Mouse (Mus musculus) colon, adult 2 months (tissue): ENCODE measurements around the gene Olfr1262. TPM values are rescaled to one million over a fixed set of nuclear protein-coding genes. Genes with fewer than 3 reads are reported as not detected.

ENCODE experiments used
- polyA plus RNA-seq: library from polyadenylated mRNA; depleted of rRNA; stranded (reverse); fragments of >200 nt; gene quantifications from 2 replicates; pipeline ENCODE4 v1.2.3, GENCODE M21; 2012; rRNA removed

Olfr1262 gene
- polyA plus RNA-seq, result not detected in 2 replicates

GRCm38 (mm10) chr2:89999845-90000244, at the start of gene Olfr1262:
Olfr1262 (plus strand) TSS chr2:90000145.

DNA sequence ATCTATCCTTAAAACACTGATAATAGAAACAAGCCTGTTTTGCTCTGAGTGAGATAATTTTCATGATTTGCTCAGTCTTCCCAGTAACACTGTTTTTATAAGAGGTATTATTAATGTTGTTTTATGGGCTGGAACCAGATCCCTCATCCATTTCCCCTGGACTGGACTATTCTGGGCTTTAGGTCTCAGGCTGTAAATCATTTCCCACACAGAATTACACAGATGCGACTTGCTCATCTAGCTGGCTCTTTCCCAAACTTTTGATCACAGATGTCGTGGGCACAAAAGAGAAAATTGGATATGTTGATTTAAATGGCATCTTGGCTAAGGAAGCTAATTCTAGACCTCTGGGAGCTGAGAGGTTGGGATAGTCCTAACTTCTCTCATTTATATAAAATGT, 25.8 kb upstream of the Olfr1262 start, which contains the start of gene Olfr1260:
Olfr1260 (plus strand) TSS at position 157 of the 400 bp plus-strand sequence.

DNA sequence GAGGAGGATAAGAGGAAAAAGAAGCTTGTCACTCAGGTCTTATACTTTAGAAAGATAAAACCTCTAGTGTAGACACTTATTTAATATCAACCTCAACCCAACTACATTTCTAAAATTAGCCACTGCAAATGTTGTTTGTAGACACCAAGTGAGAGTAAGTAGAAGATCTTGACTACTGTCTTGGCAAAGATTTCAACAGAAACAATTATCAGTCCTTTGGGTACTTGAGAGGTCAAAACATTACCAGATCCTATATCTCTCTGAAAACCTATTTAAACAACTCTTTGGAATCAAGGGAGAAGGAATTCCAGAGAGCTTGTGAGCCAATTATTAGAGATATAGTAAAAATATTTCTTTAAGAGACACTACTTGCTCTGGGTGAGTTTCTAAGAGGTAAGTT, 9.0 kb upstream of the Olfr1262 start, which contains the start of gene Olfr1261:
Olfr1261 (plus strand) TSS at position 301 of the 400 bp plus-strand sequence.

DNA sequence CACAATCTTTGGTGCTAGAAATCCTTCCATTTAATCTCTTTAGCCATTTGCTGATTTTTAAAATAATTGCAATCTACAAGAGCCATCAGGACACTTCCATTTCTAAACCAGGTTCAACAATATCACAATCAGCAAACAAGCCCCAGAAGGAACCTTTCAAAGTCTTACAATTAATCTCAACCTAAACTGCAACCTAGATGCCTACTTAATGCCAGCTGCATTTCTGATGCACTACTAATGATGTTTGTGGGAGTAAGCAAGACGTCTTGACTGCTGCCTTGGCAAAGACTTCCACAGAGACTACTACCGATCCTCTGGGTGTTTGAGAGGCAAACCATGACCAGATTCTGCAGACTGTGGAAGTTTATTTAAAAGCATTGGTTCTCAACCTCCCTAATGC, 11.9 kb downstream of the Olfr1262 start, which contains the start of gene Olfr1263:
Olfr1263 (plus strand) TSS at position 301 of the 400 bp plus-strand sequence.

GRCm38 (mm10) chr2:90025477-90025876, 25.5 kb downstream of the Olfr1262 start, which contains the start of gene Olfr1264:
Olfr1264 (minus strand) TSS chr2:90025577.

DNA sequence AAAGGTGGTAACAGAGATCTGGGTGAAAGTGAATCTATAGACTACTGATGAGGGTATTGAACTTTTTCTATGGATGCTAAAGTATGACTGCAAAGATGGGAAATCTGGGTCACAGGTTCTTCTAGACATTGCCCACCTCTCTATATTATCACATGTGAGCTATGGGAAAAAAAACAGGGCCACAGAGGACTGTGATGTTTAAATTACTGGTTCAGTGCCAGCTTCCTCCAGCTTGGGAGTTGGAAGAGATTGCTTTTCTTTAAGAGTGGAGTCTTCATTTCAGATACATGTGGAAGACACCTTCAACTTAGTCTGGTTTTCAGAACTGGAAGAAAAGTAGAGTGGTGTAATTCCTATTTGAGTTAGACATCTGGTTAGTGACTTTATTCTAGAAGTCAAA, 35.1 kb downstream of the Olfr1262 start, which contains the start of gene Olfr1265:
Olfr1265 (plus strand) TSS at position 301 of the 400 bp plus-strand sequence.

Other genes starting within 250 kb of the Olfr1262 start
- not detected in 2 replicates for gene Olfr1253, start 243.1 kb upstream of the Olfr1262 start, polyA plus RNA-seq
- not detected in 2 replicates for gene Olfr1254, start 206.5 kb upstream of the Olfr1262 start, polyA plus RNA-seq
- gene Olfr1255, start 188.1 kb upstream of the Olfr1262 start, polyA plus RNA-seq, result not detected in 2 replicates
- not detected in 2 replicates for gene Olfr1256, start 158.6 kb upstream of the Olfr1262 start, polyA plus RNA-seq
- not detected in 2 replicates for gene Olfr48, start 151.9 kb upstream of the Olfr1262 start, polyA plus RNA-seq
- gene Olfr1257, start 121.7 kb upstream of the Olfr1262 start, polyA plus RNA-seq, result not detected in 2 replicates
- not detected in 2 replicates for gene Olfr1258, start 72.8 kb upstream of the Olfr1262 start, polyA plus RNA-seq
- gene Olfr1259, start 51.5 kb upstream of the Olfr1262 start, polyA plus RNA-seq, result not detected in 2 replicates
- gene Olfr1260, start 25.8 kb upstream of the Olfr1262 start, polyA plus RNA-seq, result not detected in 2 replicates
- not detected in 2 replicates for gene Olfr1261, start 8.9 kb upstream of the Olfr1262 start, polyA plus RNA-seq
- not detected in 2 replicates for gene Olfr1263, start 12.0 kb downstream of the Olfr1262 start, polyA plus RNA-seq
- not detected in 2 replicates for gene Olfr1264, start 25.4 kb downstream of the Olfr1262 start, polyA plus RNA-seq
- gene Olfr1265, start 35.2 kb downstream of the Olfr1262 start, polyA plus RNA-seq, result not detected in 2 replicates
- gene Olfr140, start 63.4 kb downstream of the Olfr1262 start, polyA plus RNA-seq, result not detected in 2 replicates
- gene Olfr1269, start 121.3 kb downstream of the Olfr1262 start, polyA plus RNA-seq, result not detected in 2 replicates
- not detected in 2 replicates for gene Olfr32, start 142.2 kb downstream of the Olfr1262 start, polyA plus RNA-seq
- gene Olfr1270, start 152.9 kb downstream of the Olfr1262 start, polyA plus RNA-seq, result not detected in 2 replicates
- gene Olfr1506, start 224.3 kb downstream of the Olfr1262 start, polyA plus RNA-seq, result not detected in 2 replicates